Mouse (Mus musculus): ENCODE results near the gene Psmd13. TPM values are rescaled to one million over a fixed set of nuclear protein-coding genes. Genes with fewer than 3 reads are reported as not detected.

Psmd13 gene
- 242 TPM for polyA plus RNA-seq (2017; shearing (Covaris generic))

DNA sequence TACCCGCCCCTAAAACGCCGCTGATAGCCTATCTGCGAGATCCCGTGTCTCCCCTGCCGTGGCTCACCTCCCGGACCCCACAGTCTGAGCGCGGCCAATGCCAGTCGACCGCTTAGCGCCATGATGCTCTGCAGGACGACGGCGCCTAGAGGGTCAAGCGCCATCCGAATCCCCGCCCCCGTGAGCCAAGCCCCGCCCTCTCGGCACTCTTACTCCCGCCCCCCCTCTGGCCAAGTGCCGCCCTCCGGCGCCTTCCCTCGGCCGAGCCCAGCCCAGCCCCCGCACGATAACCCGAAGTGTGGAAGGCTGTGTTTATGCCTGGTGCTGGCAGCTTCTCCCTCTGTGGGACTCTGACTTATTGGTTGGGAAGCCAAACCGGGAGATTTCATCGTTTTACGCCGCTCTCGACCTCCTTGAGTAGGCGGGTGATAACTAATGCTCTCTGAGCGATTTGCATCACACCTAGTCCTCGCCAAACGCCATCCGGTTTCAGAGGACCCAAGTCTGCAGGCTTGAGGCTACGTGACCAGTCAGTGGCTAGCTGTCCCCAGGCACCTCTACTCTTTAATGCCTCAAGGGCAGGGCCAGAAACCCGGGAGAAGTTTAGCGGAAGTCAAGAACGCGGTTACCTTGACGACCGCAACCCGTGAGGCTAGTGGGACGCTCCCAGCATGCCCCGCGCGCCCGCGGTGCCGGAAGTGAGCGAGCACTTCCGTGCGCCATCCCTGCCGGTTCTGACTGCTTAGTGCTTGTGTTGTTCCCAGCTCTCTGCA lies at the start of gene Psmd13, which contains the start of gene Sirt3:
TSS of gene Psmd13 (plus strand) at position 273 of the 773 bp plus-strand sequence.
TSS of gene Sirt3 (minus strand) at position 614 of the 773 bp plus-strand sequence.

DNA sequence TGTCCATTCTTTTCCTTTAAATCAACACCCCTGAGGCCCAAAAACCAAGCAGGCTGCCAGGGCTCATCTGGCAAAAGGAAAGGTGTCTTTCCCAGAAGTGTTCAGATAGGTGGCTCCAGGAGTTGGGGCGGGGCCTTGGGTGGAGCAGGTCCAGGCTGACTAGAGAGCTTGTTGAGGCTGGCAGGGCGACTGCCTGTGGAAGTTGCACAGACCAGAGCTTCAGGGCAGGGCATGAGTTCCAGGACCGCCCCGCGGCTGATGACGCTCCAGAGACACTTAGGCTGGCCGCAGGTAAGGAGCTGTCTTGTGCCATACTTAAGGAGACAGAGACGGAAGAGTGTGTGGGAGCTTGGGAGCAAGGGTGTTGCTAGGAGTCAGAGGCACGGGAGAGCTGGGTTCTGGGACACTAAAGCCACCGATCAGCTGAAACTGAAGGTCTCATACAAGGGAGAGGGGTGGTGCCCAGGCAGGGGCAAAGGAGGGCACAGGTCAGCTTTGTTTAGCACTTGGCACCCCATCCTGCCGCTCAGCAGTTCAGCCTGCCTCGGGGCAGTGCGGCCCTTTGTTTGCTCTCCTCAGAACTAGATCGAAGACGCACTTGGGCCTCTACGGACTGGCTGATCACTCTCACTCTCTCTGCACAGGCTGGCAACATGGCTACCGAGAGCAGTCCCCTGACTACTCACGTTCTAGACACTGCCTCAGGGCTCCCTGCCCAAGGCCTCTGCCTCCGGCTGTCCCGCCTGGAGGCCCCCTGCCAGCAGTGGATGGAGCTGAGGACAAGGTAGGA lies 46.6 kb upstream of the Psmd13 start, which contains the start of gene Urah:
TSS of gene Urah (plus strand) at position 51 of the 790 bp plus-strand sequence.

DNA sequence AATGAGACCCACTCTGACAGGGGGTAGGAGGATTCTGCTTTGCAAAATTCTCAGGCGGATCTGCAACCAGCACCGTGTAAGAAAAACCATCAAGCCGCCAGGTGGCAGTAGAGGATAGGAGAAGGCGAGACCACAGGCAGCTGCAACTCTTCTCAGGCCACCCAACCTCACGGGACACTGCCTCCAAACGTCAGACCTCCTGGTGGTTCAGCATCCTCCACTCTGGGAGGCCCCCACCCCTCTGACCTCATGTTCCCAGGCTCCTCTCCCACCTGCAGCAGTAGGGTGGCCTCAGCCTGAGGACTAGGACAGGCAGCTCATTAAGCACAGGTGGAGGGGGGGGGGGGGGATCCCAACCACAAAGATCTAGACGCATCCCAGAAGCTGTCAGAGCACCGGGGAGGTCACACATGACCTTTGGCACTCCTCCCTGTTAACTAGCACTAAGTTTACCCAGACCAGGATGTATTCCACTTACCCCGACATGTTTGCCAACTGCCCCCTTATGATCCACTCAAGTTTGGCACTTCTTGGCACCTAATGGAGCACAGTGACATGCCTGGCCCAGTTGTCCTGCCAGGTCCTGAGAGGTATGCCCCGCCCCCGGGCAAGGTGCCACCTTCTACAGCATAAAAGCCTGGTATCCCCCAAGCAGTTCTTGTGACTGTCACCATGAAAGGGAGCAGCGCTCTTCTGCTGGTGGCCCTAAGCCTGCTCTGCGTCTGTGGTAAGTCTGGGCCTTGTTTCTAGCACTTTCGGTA lies 36.7 kb upstream of the Psmd13 start, which contains the start of gene Scgb1c1:
TSS of gene Scgb1c1 (plus strand) at position 643 of the 761 bp plus-strand sequence.

DNA sequence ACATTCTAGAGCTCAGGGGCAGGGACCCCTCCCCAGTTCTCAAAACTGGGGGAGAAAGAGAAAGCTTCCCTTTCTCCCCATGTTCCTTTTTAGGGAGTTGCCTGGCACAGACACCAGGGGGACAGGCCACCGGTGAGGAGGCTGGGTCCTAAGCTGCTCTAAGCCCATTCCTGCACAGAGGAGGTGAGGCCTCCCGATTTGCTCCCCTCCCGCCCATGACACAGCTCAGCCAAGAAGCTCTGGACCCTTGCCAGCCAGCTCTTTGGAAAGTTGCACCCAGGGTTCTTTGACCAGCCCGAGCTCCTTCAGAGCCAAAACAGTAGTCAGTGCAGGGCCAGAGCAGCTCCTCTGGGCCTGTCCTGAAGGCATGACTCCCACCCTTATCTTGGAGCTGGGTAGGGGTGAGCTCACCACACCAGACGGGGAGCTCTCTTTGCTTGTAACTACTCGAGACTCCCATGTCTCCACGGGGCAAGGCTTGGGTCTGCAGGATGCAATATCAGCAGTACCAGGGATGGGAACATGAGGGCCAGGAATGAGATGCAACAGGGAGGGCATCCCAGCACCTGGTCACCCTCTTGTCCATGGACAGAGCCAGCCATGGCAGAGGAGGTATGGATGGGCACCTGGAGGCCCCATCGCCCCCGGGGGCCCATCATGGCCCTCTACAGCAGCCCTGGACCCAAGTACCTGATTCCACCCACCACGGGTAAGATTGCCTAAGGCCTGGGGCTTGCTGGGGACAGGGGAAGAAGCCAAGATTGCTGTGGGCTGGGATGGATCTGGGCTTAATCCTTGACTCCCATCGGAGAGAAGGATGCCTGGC lies 33.8 kb upstream of the Psmd13 start, which contains the start of gene Odf3:
TSS of gene Odf3 (plus strand) at position 51 of the 826 bp plus-strand sequence.

DNA sequence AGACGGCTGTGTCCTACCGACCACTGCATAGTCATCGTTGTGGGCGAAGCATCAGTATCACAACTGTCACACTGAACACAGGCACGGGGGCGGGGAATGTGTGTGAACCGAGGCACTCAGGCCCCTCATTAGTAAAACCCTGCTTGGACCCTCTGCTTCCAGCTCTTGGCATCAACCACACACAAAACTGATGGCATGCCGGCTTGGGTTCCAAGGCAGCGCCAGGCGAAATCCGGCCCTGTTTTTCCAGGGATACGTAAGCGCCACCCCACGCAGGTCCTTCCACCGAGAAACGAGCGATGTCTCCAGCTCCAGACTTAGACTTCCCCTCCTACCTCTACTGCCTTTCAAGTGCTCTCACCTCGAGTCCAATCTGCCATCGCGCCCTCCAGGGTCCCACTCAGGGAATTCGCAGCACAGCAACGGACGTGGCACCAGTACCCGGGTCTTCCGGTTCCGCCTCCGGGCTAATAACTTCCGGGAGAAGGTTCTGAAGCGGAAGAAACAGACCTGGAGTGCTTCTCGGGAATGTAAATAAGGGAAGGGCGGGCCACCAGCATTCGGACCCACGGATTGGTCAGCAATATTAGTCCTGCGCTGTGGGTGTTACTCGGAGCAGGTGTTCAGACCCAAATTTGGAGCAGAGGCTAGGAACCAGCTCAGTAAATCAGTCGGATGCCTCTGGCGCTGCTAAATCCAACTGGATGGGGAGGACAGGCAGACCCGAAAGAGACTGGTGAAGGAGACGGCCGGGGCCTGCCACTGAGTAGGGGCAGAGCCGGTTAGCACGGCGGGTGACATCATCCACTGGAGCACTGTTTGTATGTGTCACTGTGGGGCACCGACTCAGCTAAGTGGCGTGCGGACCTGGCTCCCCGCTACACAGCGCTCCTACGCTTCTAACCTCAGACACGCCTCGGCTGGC lies 25.6 kb upstream of the Psmd13 start, which contains the start of gene Gm45785:
TSS of gene Gm45785 (minus strand) at position 472 of the 925 bp plus-strand sequence.

DNA sequence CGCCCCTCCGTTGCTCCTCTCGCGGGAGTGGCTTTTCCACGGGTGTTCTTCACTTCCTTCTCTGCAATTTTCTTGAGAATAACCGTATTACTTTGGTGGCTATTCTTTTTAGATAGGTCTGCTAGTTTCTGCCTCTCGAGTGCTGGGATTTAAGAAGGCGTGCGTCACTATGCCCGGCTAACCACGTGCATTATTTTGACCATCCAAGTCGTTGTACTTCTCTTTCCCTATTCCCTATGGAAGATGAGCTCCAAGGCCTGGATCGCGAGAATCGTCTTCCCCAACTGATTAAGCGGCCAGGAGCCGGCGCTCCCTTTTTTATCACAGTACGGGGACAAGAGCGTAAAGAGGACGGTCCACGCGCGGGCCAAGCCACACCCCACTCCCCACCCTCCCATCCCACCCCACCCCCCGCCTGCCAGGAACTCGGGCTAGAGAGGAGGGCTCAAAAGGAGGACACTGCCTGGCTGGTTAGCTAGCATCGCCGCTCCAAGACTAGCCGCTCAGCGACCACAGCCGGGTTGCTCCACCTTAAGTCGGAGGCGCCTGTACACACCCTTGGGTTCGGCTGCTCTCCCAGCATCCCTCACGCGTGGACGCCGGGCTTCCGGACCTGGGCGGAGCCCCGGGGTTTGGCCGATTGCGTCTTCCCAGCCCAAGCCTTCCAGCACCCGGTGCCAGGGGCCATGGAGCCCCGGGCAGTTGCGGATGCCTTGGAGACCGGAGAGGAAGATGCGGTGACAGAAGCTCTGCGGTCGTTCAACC lies 24.8 kb upstream of the Psmd13 start, which contains the start of gene Ric8a:
TSS of gene Ric8a (plus strand) at position 173 of the 765 bp plus-strand sequence.

DNA sequence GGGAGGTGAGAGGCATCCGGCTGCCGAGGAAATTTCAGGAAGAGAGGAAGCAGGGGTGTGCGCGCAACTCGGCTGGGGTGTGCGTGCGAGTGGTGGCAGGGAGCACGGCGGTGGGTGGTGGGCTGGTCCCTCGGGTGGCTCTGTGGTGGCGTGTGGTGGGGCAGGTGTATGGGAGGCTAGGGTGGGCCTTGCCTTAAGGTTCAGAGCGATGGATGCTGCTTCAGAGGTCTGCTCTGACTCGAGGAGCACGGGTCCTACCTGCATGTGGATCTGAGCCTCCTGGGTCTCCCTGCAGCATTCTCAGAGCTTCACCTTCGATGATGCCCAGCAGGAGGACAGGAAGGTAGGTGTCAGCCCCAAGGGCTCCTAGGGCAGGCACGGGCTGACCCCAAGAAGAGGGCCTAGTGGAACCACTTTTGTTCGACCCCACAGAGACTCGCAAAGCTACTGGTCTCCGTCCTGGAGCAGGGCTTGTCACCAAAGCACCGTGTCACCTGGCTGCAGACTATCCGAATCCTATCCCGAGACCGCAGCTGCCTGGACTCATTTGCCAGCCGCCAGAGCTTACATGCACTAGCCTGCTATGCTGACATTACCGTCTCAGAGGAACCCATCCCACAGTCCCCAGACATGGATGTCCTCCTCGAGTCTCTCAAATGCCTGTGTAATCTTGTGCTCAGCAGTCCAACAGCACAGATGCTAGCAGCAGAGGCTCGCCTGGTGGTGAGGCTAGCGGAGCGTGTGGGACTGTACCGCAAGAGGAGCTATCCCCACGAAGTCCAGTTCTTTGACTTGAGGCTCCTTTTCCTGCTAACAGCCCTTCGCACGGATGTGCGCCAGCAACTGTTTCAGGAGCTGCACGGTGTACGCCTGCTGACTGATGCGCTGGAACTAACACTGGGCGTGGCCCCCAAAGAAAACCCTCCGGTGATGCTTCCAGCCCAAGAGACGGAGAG lies 23.9 kb upstream of the Psmd13 start, which contains the start of gene Bet1l:
TSS of gene Bet1l (minus strand) at position 28 of the 956 bp plus-strand sequence.

DNA sequence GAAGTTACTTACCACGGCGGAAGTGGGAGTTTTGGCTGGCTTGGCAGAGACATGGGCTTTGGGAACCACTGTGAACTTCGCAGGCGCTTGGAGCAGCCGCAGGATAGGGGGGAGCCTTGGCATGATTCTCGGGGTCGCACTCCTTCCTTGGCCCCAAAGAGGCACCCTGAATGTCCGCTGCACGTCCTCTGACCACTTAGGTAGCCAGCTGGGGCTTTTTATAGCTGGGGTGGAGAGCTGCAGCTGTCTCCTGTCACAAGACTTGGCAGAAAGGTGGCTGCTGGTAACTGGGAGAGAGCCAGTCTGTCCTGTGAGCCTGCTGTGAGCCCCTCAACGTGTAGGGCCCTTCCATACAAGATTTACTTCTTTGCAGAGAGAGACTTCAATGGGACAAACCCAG lies 18.5 kb downstream of the Psmd13 start, which contains the start of gene Cox8b:
TSS of gene Cox8b (minus strand) at position 227 of the 400 bp plus-strand sequence.

DNA sequence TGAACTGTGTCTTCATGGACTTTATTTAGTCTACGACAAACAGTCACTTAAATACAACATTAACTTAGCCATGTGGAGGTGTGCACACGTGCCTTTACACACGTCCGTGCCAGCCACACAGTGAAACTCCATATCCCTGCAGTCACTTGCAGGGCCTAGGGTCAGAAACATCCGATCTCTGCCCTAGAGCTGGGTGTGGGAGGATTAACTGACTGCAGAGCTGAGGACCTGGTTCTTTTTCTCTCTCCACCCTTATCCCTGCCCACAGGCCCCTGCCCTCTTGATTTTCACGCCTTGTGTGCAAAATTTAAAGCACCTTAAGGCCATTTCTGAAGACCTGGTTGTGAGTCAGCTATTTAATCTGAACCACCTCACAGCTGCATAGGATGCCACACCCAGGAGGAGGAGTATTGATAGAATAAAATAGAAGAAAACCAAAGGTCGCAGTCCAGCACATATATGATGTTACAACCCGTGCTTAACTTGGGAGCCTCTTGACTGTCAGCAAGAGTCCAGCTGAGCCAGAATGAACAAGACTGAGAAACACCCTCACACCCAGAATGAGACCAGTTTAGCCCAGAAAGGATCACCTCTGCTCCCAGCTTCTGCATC lies 38.8 kb downstream of the Psmd13 start, which contains the start of gene Nlrp6:
TSS of gene Nlrp6 (plus strand) at position 485 of the 612 bp plus-strand sequence.

DNA sequence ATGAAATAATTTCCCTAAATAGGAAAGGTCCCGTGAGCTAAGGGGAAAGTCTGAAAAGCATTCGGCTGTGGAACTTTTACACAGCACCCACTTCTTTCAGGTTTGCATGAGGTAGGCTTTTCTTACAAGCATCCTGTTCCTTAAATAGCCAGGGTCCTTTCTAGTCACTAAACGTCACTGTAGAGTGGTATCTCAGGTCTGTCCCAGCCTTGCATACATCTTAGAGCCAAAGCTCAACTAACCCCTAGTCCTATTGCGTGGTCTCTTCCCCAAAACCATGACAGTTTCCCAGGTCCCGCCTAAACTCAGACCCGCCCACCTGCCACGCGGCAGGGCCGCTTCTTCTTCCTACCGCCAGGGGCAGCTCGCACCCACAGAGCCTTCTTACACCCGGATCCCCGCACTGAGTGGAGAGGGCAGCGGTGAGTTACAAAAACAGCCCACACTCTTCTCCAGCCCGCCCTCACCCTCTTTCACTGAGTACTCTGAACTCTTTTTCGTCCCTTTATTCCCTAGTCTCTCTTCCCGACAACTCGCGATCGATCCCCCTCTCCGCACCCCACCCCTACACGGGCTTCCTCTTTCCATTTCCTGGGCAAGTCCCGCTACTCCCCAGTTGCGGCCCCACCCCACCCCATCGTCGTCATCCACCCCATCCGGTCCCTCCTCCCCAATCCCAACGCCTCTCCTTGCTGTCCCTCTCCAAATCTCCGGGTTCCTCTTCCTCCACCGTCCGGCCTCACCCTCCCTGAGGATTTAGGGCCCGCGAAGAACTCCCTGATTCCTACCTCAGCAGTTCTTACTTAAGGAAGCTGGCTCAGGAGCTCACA lies 59.7 kb downstream of the Psmd13 start, which contains the start of gene Pgghg:
TSS of gene Pgghg (plus strand) at position 170 of the 830 bp plus-strand sequence.

Other genes starting within 250 kb of the Psmd13 start
- not detected for gene Olfr53, start 235.5 kb upstream of the Psmd13 start, polyA plus RNA-seq (2017; shearing (Covaris generic))
- 0.02 TPM for gene Olfr539, start 222.0 kb upstream of the Psmd13 start, polyA plus RNA-seq (2017; shearing (Covaris generic))
- not detected for gene Olfr45, start 200.0 kb upstream of the Psmd13 start, polyA plus RNA-seq (2017; shearing (Covaris generic))
- gene Olfr541, start 184.7 kb upstream of the Psmd13 start, polyA plus RNA-seq (2017; shearing (Covaris generic)): not detected
- gene Cyp2e1, start 118.2 kb upstream of the Psmd13 start, polyA plus RNA-seq (2017; shearing (Covaris generic)): not detected
- 0.66 TPM for gene Syce1, start 94.1 kb upstream of the Psmd13 start, polyA plus RNA-seq (2017; shearing (Covaris generic))
- gene Zfp941, start 59.8 kb upstream of the Psmd13 start, polyA plus RNA-seq (2017; shearing (Covaris generic)): 0.20 TPM
- not detected for gene Urah, start 47.0 kb upstream of the Psmd13 start, polyA plus RNA-seq (2017; shearing (Covaris generic))
- gene Scgb1c1, start 36.4 kb upstream of the Psmd13 start, polyA plus RNA-seq (2017; shearing (Covaris generic)): not detected
- not detected for gene Odf3, start 34.2 kb upstream of the Psmd13 start, polyA plus RNA-seq (2017; shearing (Covaris generic))
- gene Gm45785, start 25.6 kb upstream of the Psmd13 start, polyA plus RNA-seq (2017; shearing (Covaris generic)): not detected
- gene Ric8a, start 25.0 kb upstream of the Psmd13 start, polyA plus RNA-seq (2017; shearing (Covaris generic)): 165 TPM
- gene Bet1l, start 24.4 kb upstream of the Psmd13 start, polyA plus RNA-seq (2017; shearing (Covaris generic)): 56.9 TPM
- 13.3 TPM for gene Sirt3, start 341 bp downstream of the Psmd13 start, polyA plus RNA-seq (2017; shearing (Covaris generic))
- not detected for gene Cox8b, start 18.5 kb downstream of the Psmd13 start, polyA plus RNA-seq (2017; shearing (Covaris generic))
- not detected for gene Nlrp6, start 38.9 kb downstream of the Psmd13 start, polyA plus RNA-seq (2017; shearing (Covaris generic))
- 45.4 TPM for gene Pgghg, start 59.4 kb downstream of the Psmd13 start, polyA plus RNA-seq (2017; shearing (Covaris generic))
- 1.0 TPM for gene Ifitm5, start 68.3 kb downstream of the Psmd13 start, polyA plus RNA-seq (2017; shearing (Covaris generic))
- not detected for gene Gm45717, start 74.0 kb downstream of the Psmd13 start, polyA plus RNA-seq (2017; shearing (Covaris generic))
- 35.4 TPM for gene Ifitm2, start 74.0 kb downstream of the Psmd13 start, polyA plus RNA-seq (2017; shearing (Covaris generic))
- 0.77 TPM for gene Ifitm1, start 85.3 kb downstream of the Psmd13 start, polyA plus RNA-seq (2017; shearing (Covaris generic))
- 6.3 TPM for gene Ifitm3, start 128.8 kb downstream of the Psmd13 start, polyA plus RNA-seq (2017; shearing (Covaris generic))
- gene Ifitm6, start 136.0 kb downstream of the Psmd13 start, polyA plus RNA-seq (2017; shearing (Covaris generic)): not detected
- not detected for gene Gm17387, start 147.2 kb downstream of the Psmd13 start, polyA plus RNA-seq (2017; shearing (Covaris generic))
- gene B4galnt4, start 179.1 kb downstream of the Psmd13 start, polyA plus RNA-seq (2017; shearing (Covaris generic)): 21.9 TPM
- 422 TPM for gene Pkp3, start 196.2 kb downstream of the Psmd13 start, polyA plus RNA-seq (2017; shearing (Covaris generic))
- 261 TPM for gene Sigirr, start 218.6 kb downstream of the Psmd13 start, polyA plus RNA-seq (2017; shearing (Covaris generic))
- 0.24 TPM for gene Ano9, start 235.8 kb downstream of the Psmd13 start, polyA plus RNA-seq (2017; shearing (Covaris generic))
- gene Ptdss2, start 240.4 kb downstream of the Psmd13 start, polyA plus RNA-seq (2017; shearing (Covaris generic)): 19.3 TPM